Mouse (Mus musculus): Measurements from ENCODE around the gene Gm21366. TPM values are rescaled to one million over a fixed set of nuclear protein-coding genes. Genes with fewer than 3 reads are reported as not detected.
"Not testable (repeated sequence)": the region's sequence is repeated elsewhere in the genome, so short reads cannot be mapped to it uniquely, and the experiment has no call there.

The Gm21366 gene
- not detected for total RNA-seq (2021)

DNA sequence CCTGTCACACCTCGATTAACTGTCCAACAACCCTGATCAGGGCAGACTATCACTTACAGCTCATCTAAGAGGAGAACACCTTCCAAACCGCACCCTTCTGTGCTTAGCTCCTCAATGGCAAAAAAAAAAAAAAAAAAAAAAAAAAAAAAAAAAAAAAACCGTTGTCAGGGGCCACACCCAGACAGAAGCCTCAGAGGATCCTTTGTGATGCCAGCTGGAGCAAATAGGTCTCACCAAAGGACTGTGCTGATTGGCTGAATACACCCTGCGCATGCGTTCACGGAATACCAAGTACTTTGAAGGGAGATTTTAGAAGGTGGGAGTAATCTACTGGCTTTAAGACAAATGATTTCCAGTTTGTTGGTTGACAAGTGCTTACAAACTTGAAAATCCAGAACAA is at the start of gene Gm21366:
Gene Gm21366 (minus strand): TSS at position 101 of the 400 bp plus-strand sequence.
- DNase-seq (ENCODE audit: extremely low spot score in 1 of 2, low spot score in 1 of 2) = not testable (repeated sequence)

Measured in layer of hippocampus, postnatal 25 days (tissue).